Mouse (Mus musculus) lung, embryonic 14.5 days (tissue): ENCODE measurements around the gene Iqschfp. TPM values are rescaled to one million over a fixed set of nuclear protein-coding genes. Genes with fewer than 3 reads are reported as not detected.

ENCODE experiments used
- ATAC-seq: fragments of 200-750 bp; cut with Nextera tagmentation; 2 replicates; pipeline ENCODE4 v1.8.0; 2017; ENCODE audit warnings: mild to moderate bottlenecking, moderate TSS enrichment, moderate library complexity; ENCODE audit not compliant: insufficient read depth
- DNase-seq: peaks from one replicate; pipeline ENCODE4 v3.0.0-alpha.2; 2015
- H3K27ac ChIP-seq: fragments of 300-500 bp; sonication (generic); 2 replicates; pipeline ENCODE4 v1.5.1; 2014; ENCODE audit warnings: low read depth, mild to moderate bottlenecking, moderate library complexity
- H3K27me3 ChIP-seq: fragments of 300-500 bp; sonication (generic); 2 replicates; pipeline ENCODE4 v1.6.1; 2014; ENCODE audit warnings: low read length, control low read depth; ENCODE audit not compliant: insufficient read depth
- H3K36me3 ChIP-seq: fragments of 300-500 bp; sonication (generic); 2 replicates; pipeline ENCODE4 v1.6.1; 2014; ENCODE audit warnings: control low read depth; ENCODE audit not compliant: insufficient read depth
- H3K4me1 ChIP-seq: fragments of 300-500 bp; sonication (generic); 2 replicates; pipeline ENCODE4 v1.6.1; 2014; ENCODE audit warnings: antibody characterized with exemption, control low read depth; ENCODE audit not compliant: insufficient read depth
- H3K4me2 ChIP-seq: fragments of 300-500 bp; sonication (generic); 2 replicates; pipeline ENCODE4 v1.6.1; 2014; ENCODE audit warnings: mild to moderate bottlenecking
- H3K4me3 ChIP-seq: fragments of 300-500 bp; sonication (generic); 2 replicates; pipeline ENCODE4 v1.5.1; 2014; ENCODE audit warnings: low read depth, low read length
- H3K9ac ChIP-seq: fragments of 300-500 bp; sonication (generic); 2 replicates; pipeline ENCODE4 v1.6.1; 2014
- H3K9me3 ChIP-seq: fragments of 300-500 bp; sonication (generic); 2 replicates; pipeline ENCODE4 v1.6.1; 2016; ENCODE audit warnings: low read depth, low read length, control low read depth
- CTCF ChIP-seq: IDR thresholded peaks from 2 replicates; pipeline ENCODE4 v1.5.1; 2016; ENCODE audit warnings: antibody characterized with exemption, low read depth
- whole genome bisulfite sequencing: fragments of 180-500 bp; shearing (Covaris S2); extraction: QIAGEN DNeasy Blood & Tissue Kit; methylation state at CpG from one replicate; pipeline ENCODE4 v1.1.7; 2014; 5-methylcytosine and 5-hydroxymethylcytosine counted together
- polyA plus RNA-seq: library from polyadenylated mRNA; unstranded; fragments of >200 nt; fragmentation: Nextera tagmentation; extraction: Ambion mirVana; gene quantifications from 2 replicates; pipeline ENCODE4 v1.2.1, GENCODE M21; 2014

The Iqschfp gene
- polyA plus RNA-seq, 1 experiment from 2014 or later: not detected

DNA sequence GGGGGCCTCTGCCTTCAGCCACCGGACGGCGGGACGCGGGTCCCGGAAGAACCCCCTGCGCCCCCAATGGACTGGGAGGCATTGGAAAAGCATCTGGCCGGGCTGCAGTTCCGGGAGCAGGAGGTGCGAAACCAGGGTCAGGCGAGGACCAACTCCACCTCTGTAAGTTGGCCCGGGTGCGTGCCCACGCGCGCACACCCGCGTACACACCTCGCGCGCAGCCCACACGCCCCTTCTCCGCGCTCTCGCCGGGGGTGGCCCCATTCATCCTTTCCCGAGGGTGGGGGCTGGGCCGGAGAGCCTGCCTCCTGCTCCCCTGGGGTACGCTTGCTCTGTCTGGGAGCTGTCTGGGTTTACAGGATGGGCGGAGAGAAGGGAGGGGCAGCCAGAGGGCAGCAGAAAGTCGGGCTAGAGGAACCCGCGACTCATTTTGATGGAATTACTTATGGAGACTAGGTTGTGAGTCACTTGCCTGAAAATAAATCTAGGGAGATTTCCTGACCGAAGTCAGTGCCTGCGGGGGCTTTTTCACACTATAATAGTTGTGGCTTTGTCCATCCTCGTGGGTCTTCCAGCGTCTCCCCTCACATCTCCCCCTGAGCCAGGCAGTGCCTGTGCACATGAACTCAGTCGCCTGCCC lies 603.2 kb downstream of the Iqschfp start:
- DNase-seq: peak; percentile 70
- ATAC-seq: peak; percentile 28
- TF ChIP-seq CTCF: peak; percentile 2; the same call in 1 of the 2 replicates
- H3K36me3 ChIP-seq: peaks cover 7% of the 10 kb centered on the region
- H3K4me3 ChIP-seq: peak overlapping the region; percentile 77
- H3K4me2 ChIP-seq: peak overlapping the region; percentile 92
- under 1% methylated on average over 38 of the region's 38 CpGs for WGBS
- H3K27me3 ChIP-seq: no peaks in the 10 kb centered on the region
- peak overlapping the region; percentile 85 for H3K9ac ChIP-seq
- H3K27ac ChIP-seq: peak overlapping the region; percentile 92
- no peaks in the 10 kb centered on the region for H3K9me3 ChIP-seq
- H3K4me1 ChIP-seq: peaks cover 5% of the 10 kb centered on the region; the same call in 1 of the 2 replicates

DNA sequence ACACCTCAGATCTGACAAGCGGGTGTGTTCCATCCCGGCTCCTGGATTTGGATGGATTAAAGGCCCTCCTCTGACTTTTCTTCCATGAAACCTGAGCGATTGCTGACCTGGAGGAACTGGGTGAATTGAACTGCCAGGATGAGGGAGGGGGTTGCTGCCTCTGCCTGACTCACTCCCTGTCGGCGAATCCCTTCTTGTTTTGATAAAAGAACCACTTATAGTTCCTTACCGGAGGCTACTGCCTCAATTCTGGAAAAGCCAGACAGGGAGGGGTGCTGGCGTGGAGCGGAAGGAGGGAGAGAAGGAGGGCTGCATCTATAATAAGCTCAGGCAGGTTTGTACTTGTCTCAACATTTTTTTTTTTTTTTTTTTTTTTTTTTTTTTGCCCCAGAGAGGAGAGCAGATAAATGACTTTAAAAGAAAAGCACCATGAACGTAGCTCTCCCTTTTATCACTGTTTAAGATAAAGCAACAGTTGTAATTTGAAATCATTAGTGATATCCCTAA lies 603.8 kb downstream of the Iqschfp start:
- Histone ChIP-seq H3K4me1 (peaks cover 5% of the 10 kb centered on the region; the same call in 1 of the 2 replicates), H3K27me3 (no peaks in the 10 kb centered on the region), H3K4me2 (peak overlapping the region; percentile 92), H3K27ac (peak overlapping the region; percentile 92), H3K36me3 (peaks cover 7% of the 10 kb centered on the region), H3K4me3 (peak overlapping the region; percentile 77), H3K9ac (peak overlapping the region; percentile 85), H3K9me3 (no peaks in the 10 kb centered on the region)
- DNase-seq: peak; percentile 48
- ATAC-seq: no peak
- TF ChIP-seq CTCF: no peak
- WGBS: under 1% methylated on average over 9 of the region's 9 CpGs

DNA sequence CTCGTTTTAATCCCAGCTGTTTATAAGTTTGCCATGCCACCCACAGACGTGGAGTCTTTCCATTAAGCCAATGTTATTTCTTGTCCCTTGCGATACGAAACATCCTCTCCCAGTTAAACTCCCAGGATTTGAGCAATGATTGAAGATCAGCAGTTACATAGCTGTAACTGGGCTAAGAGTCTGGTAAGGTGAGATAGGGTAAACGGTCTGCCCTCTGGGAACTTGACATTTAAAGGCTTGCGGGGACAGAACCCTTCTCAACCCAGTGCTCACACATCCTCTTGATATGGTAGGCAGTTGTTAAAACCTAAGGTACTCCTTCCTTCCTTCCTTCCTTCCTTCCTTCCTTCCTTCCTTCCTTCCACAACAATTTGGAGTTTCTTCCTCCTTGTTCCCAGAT lies 604.5 kb downstream of the Iqschfp start:
- H3K27ac ChIP-seq: no peak overlapping the region
- H3K9ac ChIP-seq: no peak overlapping the region
- H3K36me3 ChIP-seq: peaks cover 7% of the 10 kb centered on the region
- H3K4me2 ChIP-seq: peak overlapping the region; percentile 92
- H3K27me3 ChIP-seq: no peaks in the 10 kb centered on the region
- H3K4me1 ChIP-seq: peaks cover 5% of the 10 kb centered on the region; the same call in 1 of the 2 replicates
- ATAC-seq (no peak), DNase-seq (no peak)
- H3K4me3 ChIP-seq: peak overlapping the region; percentile 77; the same call in 1 of the 2 replicates
- no peaks in the 10 kb centered on the region for H3K9me3 ChIP-seq
- WGBS: 44% methylated on average over 6 of the region's 6 CpGs
- TF ChIP-seq CTCF: no peak

DNA sequence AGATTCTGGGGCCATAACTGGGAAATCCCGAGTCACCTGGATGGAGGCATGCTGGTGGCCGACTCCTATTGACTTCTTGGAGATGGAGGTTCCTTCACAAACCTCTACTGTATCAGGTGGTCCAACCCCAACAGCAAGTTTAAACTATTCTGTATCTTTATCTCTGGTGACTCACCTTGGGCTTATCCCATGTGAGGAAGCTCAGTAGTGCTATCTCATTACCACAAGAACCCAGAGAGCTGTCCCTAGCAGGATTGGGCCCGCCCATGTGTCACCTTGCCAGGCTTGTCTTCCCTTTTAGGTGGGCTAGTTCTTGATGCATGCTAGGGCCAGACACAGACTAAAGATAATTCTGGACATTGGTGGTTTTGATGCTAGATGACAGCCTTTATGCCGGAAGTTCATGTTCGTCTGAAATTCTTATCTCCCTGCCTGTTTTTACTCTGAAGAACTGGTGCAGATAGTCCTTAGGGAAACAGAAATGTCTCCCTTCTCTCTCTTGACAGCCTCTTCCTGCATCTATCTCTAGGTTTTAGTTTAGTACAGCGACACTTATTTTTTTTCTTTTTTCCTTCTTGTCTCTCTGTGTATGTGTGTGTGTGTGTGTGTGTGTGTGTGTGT lies 607.6 kb downstream of the Iqschfp start:
- WGBS: 70% methylated on average over 6 of the region's 6 CpGs
- no peak overlapping the region for H3K9ac ChIP-seq
- no peak overlapping the region for H3K4me3 ChIP-seq
- no peaks in the 10 kb centered on the region for H3K4me1 ChIP-seq
- TF ChIP-seq CTCF: no peak
- H3K9me3 ChIP-seq: no peaks in the 10 kb centered on the region
- H3K4me2 ChIP-seq: no peak overlapping the region
- no peaks in the 10 kb centered on the region for H3K27me3 ChIP-seq
- DNase-seq: no peak
- no peak overlapping the region for H3K27ac ChIP-seq
- no peak for ATAC-seq
- H3K36me3 ChIP-seq: peaks cover 7% of the 10 kb centered on the region

DNA sequence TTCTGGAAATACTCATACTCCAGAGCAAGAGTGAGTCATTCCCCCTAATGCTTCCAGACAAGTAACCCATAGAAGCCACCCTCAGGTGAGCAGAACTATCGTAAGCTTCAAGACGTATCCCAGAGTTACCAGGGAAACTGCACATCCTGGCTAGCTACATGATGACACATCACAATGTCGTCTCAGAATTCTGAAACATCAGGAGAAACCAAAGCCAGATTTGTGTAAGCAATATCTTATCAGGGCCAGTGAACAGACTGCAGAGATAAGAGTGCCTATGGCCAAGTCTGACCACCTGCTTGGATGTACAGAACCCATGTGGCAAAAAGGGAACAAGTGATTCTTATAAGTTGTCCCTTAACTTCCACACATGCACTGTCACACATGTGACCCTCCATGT lies 612.8 kb downstream of the Iqschfp start:
- 75% methylated on average over 3 of the region's 3 CpGs for WGBS
- Histone ChIP-seq H3K9ac (no peak overlapping the region), H3K4me2 (no peak overlapping the region), H3K36me3 (no peaks in the 10 kb centered on the region), H3K4me3 (no peak overlapping the region), H3K4me1 (peaks cover 11% of the 10 kb centered on the region), H3K27me3 (no peaks in the 10 kb centered on the region), H3K9me3 (no peaks in the 10 kb centered on the region), H3K27ac (no peak overlapping the region)
- TF ChIP-seq CTCF: no peak
- ATAC-seq (no peak), DNase-seq (no peak)

DNA sequence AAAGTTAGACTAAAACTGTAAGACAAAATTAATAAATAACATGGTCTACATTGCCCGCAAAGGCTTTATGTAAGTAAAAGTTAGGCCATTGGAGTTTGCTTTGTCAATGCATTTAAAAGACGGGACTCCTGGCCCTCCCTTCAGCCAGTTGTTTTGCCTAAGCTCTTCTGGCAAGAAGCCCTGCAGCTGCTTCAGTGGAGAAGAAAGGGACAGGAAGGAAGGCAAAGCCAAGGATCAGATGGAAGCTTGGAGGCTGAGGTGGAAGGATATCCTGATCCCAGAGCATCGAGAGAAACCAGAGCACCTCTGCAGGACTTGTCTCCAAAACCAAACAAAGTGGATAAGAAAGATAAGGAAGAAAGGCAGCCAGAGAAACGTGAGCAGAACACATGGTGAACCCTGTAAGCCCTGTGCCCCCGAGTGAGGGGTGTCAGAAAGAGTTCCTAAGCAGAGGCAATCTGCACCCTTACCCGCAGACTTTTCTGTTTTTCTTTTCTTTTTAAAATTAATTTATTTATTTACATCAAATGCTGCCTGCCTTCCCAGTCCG lies 614.8 kb downstream of the Iqschfp start:
- no peak for ATAC-seq
- Histone ChIP-seq H3K4me3 (no peak overlapping the region), H3K27ac (peak overlapping the region; percentile 44), H3K27me3 (no peaks in the 10 kb centered on the region), H3K9me3 (no peaks in the 10 kb centered on the region), H3K9ac (no peak overlapping the region), H3K36me3 (no peaks in the 10 kb centered on the region), H3K4me2 (no peak overlapping the region), H3K4me1 (peaks cover 11% of the 10 kb centered on the region)
- peak; percentile 77 for DNase-seq
- 26% methylated on average over 7 of the region's 7 CpGs for WGBS
- TF ChIP-seq CTCF: no peak

DNA sequence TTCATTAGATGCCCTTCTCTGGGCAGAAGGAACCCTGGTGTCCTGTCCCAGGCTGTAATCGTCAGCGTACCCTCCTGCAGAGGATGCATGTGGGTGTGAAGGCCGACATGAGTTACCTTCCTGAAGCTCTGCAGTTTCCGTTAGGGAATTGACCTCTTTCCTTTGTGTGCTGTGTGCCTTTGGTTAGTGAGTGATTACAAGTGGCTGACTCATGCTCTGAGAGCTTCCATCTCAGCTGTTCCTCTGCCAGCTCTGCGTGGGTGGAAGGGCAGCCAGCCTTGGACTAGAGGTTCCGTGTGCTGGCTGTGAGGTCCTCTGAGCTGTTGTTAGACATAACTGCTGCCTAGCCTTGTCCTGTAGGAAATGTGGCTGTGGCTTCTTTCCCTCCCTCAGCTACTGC lies 616.6 kb downstream of the Iqschfp start:
- DNase-seq (peak; percentile 76), ATAC-seq (peak; percentile 76)
- H3K27ac ChIP-seq: peak overlapping the region; percentile 58
- 32% methylated on average over 6 of the region's 6 CpGs for WGBS
- TF ChIP-seq CTCF: no peak
- H3K4me3 ChIP-seq: no peak overlapping the region
- no peaks in the 10 kb centered on the region for H3K36me3 ChIP-seq
- no peak overlapping the region for H3K9ac ChIP-seq
- no peaks in the 10 kb centered on the region for H3K27me3 ChIP-seq
- H3K4me1 ChIP-seq: peaks cover 12% of the 10 kb centered on the region
- no peaks in the 10 kb centered on the region for H3K9me3 ChIP-seq
- H3K4me2 ChIP-seq: no peak overlapping the region
